Mouse (Mus musculus): ENCODE measurements at regions not wholly inside any gene's neighbourhood (a gene's known extent, or its start where the extent isn't known, plus 50 kb on each side); places are given as distances from the start of the nearest gene placed in this dataset.

- no peaks in the 10 kb centered on the region for H3K27me3 ChIP-seq (ENCODE audit: control insufficient read depth, insufficient read depth, low read depth, low read length)
- no peaks in the 10 kb centered on the region for H3K36me3 ChIP-seq (ENCODE audit: control insufficient read depth, insufficient read depth, low read length)
- no peak overlapping the region for H3K4me3 ChIP-seq (ENCODE audit: low read length)
- peaks cover 5% of the 10 kb centered on the region for H3K4me1 ChIP-seq (replicated peaks; ENCODE audit: control insufficient read depth, insufficient read depth, low read length)
- 12% methylated on average over 18 of the region's 18 CpGs for whole genome bisulfite sequencing
- no peaks in the 10 kb centered on the region for H3K9me3 ChIP-seq (ENCODE audit: control insufficient read depth, low read length)
- no peak overlapping the region for H3K9ac ChIP-seq (ENCODE audit: low read length)
- peak; percentile 75 for ATAC-seq (ENCODE audit: low read depth)
- peak overlapping the region; percentile 49 for H3K4me2 ChIP-seq (ENCODE audit: low read depth, low read length)
- H3K27ac ChIP-seq (ENCODE audit: low read length) = peak overlapping the region; percentile 77
These were observed 135.9 kb upstream of the Elac2 start for GRCm38 (mm10) chr11:64842775-64843530.

DNA sequence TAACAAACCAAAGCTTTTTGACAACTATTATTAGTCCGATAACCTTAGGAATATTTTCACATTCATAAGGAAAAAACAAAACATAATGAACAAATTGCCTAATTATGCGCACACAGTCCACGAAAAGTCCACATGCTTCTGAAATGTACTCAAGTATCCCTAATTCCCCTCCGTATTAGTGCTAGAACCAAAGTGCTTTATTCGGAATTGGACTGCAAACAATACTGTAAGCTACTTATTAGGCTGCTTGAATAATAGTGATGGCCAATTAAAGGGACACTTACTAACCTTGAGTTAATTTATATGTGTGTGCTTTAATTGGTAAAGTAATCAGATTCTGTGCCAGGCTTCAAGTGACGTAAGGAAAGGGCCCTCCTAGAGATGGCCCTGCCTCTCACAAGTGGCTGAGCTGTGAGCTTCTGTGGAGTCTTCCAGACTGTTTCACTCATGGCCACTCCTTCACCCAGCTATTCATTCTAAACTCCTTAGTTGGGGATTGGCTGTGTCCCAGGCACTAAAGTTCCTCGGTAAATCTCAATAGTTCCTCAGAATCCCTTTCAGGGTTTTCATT lies 132.2 kb upstream of the Elac2 start:
- ATAC-seq (ENCODE audit: low read depth) = peak; percentile 54; the same call in 1 of the 2 replicates
- Histone ChIP-seq H3K4me2 (ENCODE audit: low read depth, low read length) (no peak overlapping the region), H3K9me3 (ENCODE audit: control insufficient read depth, low read length) (no peaks in the 10 kb centered on the region), H3K36me3 (ENCODE audit: control insufficient read depth, insufficient read depth, low read length) (no peaks in the 10 kb centered on the region), H3K27ac (ENCODE audit: low read length) (no peak overlapping the region), H3K4me3 (ENCODE audit: low read length) (no peak overlapping the region), H3K4me1 (replicated peaks; ENCODE audit: control insufficient read depth, insufficient read depth, low read length) (peaks cover 5% of the 10 kb centered on the region), H3K27me3 (ENCODE audit: control insufficient read depth, insufficient read depth, low read depth, low read length) (no peaks in the 10 kb centered on the region), H3K9ac (ENCODE audit: low read length) (no peak overlapping the region)
- WGBS = 72% methylated on average over 7 of the region's 7 CpGs

- Histone ChIP-seq H3K27ac (ENCODE audit: low read length) (no peak overlapping the region), H3K4me2 (ENCODE audit: low read depth, low read length) (no peak overlapping the region), H3K27me3 (ENCODE audit: control insufficient read depth, insufficient read depth, low read depth, low read length) (no peaks in the 10 kb centered on the region), H3K4me3 (ENCODE audit: low read length) (no peak overlapping the region), H3K4me1 (replicated peaks; ENCODE audit: control insufficient read depth, insufficient read depth, low read length) (no peaks in the 10 kb centered on the region), H3K9ac (ENCODE audit: low read length) (no peak overlapping the region), H3K9me3 (ENCODE audit: control insufficient read depth, low read length) (no peaks in the 10 kb centered on the region), H3K36me3 (ENCODE audit: control insufficient read depth, insufficient read depth, low read length) (no peaks in the 10 kb centered on the region)
- whole genome bisulfite sequencing = 29% methylated on average over 3 of the region's 3 CpGs
- no peak for ATAC-seq (ENCODE audit: low read depth)
These were observed 119.2 kb upstream of the Elac2 start for GRCm38 (mm10) chr11:64859636-64860035.

DNA sequence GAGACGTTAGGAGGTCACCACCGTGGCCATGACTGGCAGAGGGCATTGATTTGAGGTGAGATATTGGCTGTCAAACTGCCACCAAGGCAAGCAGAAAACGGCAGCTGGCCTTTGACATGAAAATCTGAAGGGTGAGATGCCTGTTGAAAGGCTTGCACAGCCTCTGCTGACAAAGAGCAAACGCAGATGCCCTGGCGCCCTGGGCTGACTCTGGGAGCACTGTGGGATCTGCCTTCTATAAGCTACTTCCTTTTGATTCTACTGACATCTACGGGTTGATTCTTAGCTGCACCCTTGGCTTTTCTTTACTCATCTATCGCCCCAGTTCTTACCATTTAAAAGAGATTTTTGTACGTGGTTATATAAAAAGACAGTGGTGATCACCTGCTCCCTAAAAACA lies 98.2 kb upstream of the Elac2 start:
- Histone ChIP-seq H3K9me3 (ENCODE audit: control insufficient read depth, low read length) (no peaks in the 10 kb centered on the region), H3K36me3 (ENCODE audit: control insufficient read depth, insufficient read depth, low read length) (no peaks in the 10 kb centered on the region), H3K4me1 (replicated peaks; ENCODE audit: control insufficient read depth, insufficient read depth, low read length) (no peaks in the 10 kb centered on the region), H3K4me3 (ENCODE audit: low read length) (no peak overlapping the region), H3K9ac (ENCODE audit: low read length) (no peak overlapping the region), H3K27ac (ENCODE audit: low read length) (no peak overlapping the region), H3K27me3 (ENCODE audit: control insufficient read depth, insufficient read depth, low read depth, low read length) (no peaks in the 10 kb centered on the region), H3K4me2 (ENCODE audit: low read depth, low read length) (no peak overlapping the region)
- 28% methylated on average over 8 of the region's 8 CpGs for WGBS
- ATAC-seq (ENCODE audit: low read depth) = no peak

- no peak overlapping the region for H3K27ac ChIP-seq (ENCODE audit: low read length)
- no peaks in the 10 kb centered on the region for H3K36me3 ChIP-seq (ENCODE audit: control insufficient read depth, insufficient read depth, low read length)
- no peak overlapping the region for H3K4me3 ChIP-seq (ENCODE audit: low read length)
- no peak for ATAC-seq (ENCODE audit: low read depth)
- WGBS = 57% methylated on average over 2 of the region's 2 CpGs
- no peaks in the 10 kb centered on the region for H3K4me1 ChIP-seq (replicated peaks; ENCODE audit: control insufficient read depth, insufficient read depth, low read length)
- no peak overlapping the region for H3K4me2 ChIP-seq (ENCODE audit: low read depth, low read length)
- no peaks in the 10 kb centered on the region for H3K9me3 ChIP-seq (ENCODE audit: control insufficient read depth, low read length)
- H3K27me3 ChIP-seq (ENCODE audit: control insufficient read depth, insufficient read depth, low read depth, low read length) = no peaks in the 10 kb centered on the region
- no peak overlapping the region for H3K9ac ChIP-seq (ENCODE audit: low read length)
These were observed 94.3 kb upstream of the Elac2 start for GRCm38 (mm10) chr11:64884518-64884917.

- no peak overlapping the region for H3K27ac ChIP-seq (ENCODE audit: low read length)
- no peak for ATAC-seq (ENCODE audit: low read depth)
- H3K9me3 ChIP-seq (ENCODE audit: control insufficient read depth, low read length) = no peaks in the 10 kb centered on the region
- no peak overlapping the region for H3K9ac ChIP-seq (ENCODE audit: low read length)
- H3K4me2 ChIP-seq (ENCODE audit: low read depth, low read length) = no peak overlapping the region
- 33% methylated on average over 11 of the region's 11 CpGs for WGBS
- no peak overlapping the region for H3K4me3 ChIP-seq (ENCODE audit: low read length)
- H3K27me3 ChIP-seq (ENCODE audit: control insufficient read depth, insufficient read depth, low read depth, low read length) = no peaks in the 10 kb centered on the region
- H3K4me1 ChIP-seq (replicated peaks; ENCODE audit: control insufficient read depth, insufficient read depth, low read length) = no peaks in the 10 kb centered on the region
- H3K36me3 ChIP-seq (ENCODE audit: control insufficient read depth, insufficient read depth, low read length) = no peaks in the 10 kb centered on the region
These were observed 89.4 kb upstream of the Elac2 start for GRCm38 (mm10) chr11:64889335-64890020.

DNA sequence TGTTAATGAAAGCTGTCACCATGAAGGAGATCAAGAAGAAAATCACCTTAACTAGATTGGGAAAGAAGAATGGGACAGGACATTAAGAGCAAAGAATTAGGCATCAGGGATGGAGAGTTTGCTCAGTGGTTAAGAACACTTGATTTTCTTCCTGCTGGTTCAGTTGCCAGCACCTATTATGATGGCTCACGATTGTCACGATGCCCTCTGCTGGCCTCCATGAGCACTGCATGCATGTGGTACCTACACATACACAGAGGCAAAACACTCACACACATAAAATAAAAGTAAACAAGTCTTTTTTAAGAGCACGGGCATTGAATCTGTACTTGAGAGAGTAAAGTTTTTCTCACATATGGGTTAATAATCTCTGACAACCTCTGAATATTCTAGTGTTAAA lies 88.1 kb upstream of the Elac2 start:
- no peak overlapping the region for H3K27ac ChIP-seq (ENCODE audit: low read length)
- H3K4me1 ChIP-seq (replicated peaks; ENCODE audit: control insufficient read depth, insufficient read depth, low read length) = no peaks in the 10 kb centered on the region
- H3K27me3 ChIP-seq (ENCODE audit: control insufficient read depth, insufficient read depth, low read depth, low read length) = no peaks in the 10 kb centered on the region
- no peak overlapping the region for H3K4me2 ChIP-seq (ENCODE audit: low read depth, low read length)
- H3K9ac ChIP-seq (ENCODE audit: low read length) = no peak overlapping the region
- WGBS = 34% methylated on average over 3 of the region's 3 CpGs
- H3K9me3 ChIP-seq (ENCODE audit: control insufficient read depth, low read length) = no peaks in the 10 kb centered on the region
- no peak for ATAC-seq (ENCODE audit: low read depth)
- no peak overlapping the region for H3K4me3 ChIP-seq (ENCODE audit: low read length)
- no peaks in the 10 kb centered on the region for H3K36me3 ChIP-seq (ENCODE audit: control insufficient read depth, insufficient read depth, low read length)

GRCm38 (mm10) chr11:64895804-64896466 lies 82.9 kb upstream of the Elac2 start:
- no peak for ATAC-seq (ENCODE audit: low read depth)
- no peak overlapping the region for H3K4me3 ChIP-seq (ENCODE audit: low read length)
- H3K36me3 ChIP-seq (ENCODE audit: control insufficient read depth, insufficient read depth, low read length) = no peaks in the 10 kb centered on the region
- H3K4me2 ChIP-seq (ENCODE audit: low read depth, low read length) = no peak overlapping the region
- no peak overlapping the region for H3K27ac ChIP-seq (ENCODE audit: low read length)
- H3K9me3 ChIP-seq (ENCODE audit: control insufficient read depth, low read length) = no peaks in the 10 kb centered on the region
- H3K27me3 ChIP-seq (ENCODE audit: control insufficient read depth, insufficient read depth, low read depth, low read length) = peaks cover 5% of the 10 kb centered on the region
- 67% methylated on average over 14 of the region's 14 CpGs for WGBS
- 0 out of 2 replicates have a peak, but pooled peaks cover 3% of the 10 kb centered on the region for H3K4me1 ChIP-seq (replicated peaks; ENCODE audit: control insufficient read depth, insufficient read depth, low read length)
- H3K9ac ChIP-seq (ENCODE audit: low read length) = no peak overlapping the region

Data from lung, embryonic 16.5 days (tissue).